Mouse (Mus musculus) gastrocnemius, postnatal 10 days (tissue): ENCODE data around the gene Trim12c. TPM values are rescaled to one million over a fixed set of nuclear protein-coding genes. Genes with fewer than 3 reads are reported as not detected.
"Not testable (repeated sequence)": the region's sequence is repeated elsewhere in the genome, so short reads cannot be mapped to it uniquely, and the experiment has no call there.

Experiments used
- DNase-seq: peaks from one replicate; pipeline ENCODE4 v3.0.0; 2021; ENCODE audit warnings: mixed read lengths
- long read RNA-seq, 2 experiments: library from polyadenylated mRNA; stranded (forward); transcript quantifications; one replicate each; pipeline ENCODE4 v2.0.0; 2021
- total RNA-seq, 2 experiments: library from RNA; stranded (reverse); gene quantifications; 2 replicates each; pipeline ENCODE4 v1.2.3; 2021

The Trim12c gene
- 1 to 10 TPM; 2.1 to 2.6 TPM for total RNA-seq
- long read RNA-seq, experiment 1, partial matches to known transcripts, result 0 of 1 reads
- long read RNA-seq, experiment 1, other reads (novel, unspliced or antisense), result 1 of 1 reads
- long read RNA-seq, experiment 2, partial matches to known transcripts, result 0 of 1 reads
- long read RNA-seq, experiment 2, other reads (novel, unspliced or antisense), result 1 of 1 reads

DNA sequence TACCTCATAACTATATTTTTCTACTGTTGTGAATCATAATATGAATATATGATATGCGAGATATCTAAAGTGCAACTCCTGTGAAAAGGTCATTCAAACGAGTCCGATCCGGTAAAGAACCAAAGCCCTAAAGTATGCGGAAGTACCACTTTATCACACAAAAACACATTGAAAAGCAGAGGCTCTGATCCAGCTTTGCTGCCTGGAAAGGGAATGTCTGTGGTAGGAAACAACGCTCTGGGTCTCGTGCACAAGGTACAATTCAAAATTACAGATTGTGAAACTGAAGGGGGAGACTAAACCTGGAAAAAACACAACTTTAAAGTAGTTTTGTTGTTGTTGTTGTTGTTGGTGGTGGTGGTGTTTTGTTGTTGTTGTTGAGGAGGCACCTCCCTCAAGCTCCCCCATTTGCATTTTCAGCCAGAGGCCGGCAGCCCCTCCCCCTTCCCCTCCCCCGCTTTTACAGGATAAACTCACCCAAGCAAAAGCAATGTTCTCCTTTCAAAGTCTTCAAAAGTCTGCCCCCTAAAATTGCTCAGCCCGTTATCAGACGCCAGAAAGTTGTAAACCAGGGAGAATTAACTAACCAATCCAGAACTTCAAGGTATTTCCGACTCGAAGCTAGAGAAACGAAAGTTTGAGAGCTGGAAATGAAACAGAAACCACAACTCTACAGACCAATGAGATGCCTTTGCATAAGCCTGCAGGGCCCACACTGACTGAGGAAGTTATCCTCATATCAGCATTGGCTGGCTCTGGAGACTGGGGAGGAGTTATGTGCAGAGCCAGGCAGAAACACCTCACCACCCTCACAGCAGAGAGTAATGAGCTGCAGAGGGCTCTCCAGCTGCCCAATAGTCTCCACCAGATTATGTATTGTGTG lies at the start of gene Trim12c:
Gene Trim12c (minus strand): TSS at position 646 of the 883 bp plus-strand sequence.
- peak; percentile 33 for DNase-seq

DNA sequence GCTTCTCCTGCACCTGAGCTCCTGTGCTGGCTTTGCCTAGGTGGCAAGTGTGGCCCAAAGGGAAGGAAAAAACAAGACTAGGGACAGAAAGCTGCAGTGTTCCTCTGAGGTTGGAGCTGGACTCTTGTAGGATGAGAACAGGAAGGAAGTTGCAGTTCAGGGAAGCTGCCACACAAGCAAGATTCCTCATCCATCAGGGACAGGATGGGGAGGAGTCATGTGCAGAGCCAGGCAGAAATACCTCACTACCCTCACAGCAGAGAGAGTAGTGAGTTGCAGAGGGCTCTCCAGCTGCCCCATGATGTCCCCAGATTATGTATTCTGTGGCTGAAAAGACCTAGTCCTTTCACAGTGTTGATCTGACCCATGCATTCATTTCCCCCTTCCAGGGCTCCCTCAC lies 48.0 kb upstream of the Trim12c start:
- no peak for DNase-seq

DNA sequence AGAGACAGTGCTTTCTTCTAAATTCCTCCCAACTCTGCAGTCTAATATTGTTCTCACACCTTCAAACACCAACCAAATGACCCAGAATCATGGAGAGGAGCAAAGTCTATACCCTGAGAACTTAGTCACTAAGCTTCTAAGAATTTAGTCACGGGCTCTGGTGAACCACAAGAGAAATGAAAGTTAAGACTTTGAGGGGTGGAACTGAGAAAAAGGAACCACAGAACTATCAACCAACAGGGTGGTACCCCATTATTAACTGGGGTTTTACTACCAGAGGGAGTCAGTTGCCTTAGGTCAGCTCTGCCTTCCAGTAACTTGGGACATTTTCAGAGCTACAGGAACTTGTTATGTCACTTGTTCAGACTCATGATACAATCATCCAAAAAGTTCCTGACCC lies 47.5 kb upstream of the Trim12c start, which contains the start of gene Trim30c:
Gene Trim30c (minus strand): TSS at position 140 of the 400 bp plus-strand sequence.
- no peak for DNase-seq

DNA sequence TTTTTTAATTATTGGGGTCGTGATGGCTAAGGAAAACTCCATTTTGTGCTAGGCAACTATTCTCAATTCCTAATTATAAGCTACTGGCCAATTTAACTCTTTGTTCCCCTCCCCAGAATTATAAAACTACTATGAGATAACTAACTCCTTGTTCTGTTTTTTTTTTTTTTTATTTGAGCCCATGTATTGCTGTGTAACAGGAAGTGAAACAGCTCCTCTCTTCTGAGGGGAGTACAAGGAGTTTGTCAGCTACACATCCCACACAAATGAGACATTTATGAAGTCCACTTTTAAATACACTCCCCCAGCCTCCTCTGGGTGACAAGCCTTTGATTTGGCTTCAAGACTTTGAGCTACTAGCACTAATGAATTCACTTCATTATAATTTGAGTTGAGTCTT lies 45.3 kb upstream of the Trim12c start:
- DNase-seq, result no peak

DNA sequence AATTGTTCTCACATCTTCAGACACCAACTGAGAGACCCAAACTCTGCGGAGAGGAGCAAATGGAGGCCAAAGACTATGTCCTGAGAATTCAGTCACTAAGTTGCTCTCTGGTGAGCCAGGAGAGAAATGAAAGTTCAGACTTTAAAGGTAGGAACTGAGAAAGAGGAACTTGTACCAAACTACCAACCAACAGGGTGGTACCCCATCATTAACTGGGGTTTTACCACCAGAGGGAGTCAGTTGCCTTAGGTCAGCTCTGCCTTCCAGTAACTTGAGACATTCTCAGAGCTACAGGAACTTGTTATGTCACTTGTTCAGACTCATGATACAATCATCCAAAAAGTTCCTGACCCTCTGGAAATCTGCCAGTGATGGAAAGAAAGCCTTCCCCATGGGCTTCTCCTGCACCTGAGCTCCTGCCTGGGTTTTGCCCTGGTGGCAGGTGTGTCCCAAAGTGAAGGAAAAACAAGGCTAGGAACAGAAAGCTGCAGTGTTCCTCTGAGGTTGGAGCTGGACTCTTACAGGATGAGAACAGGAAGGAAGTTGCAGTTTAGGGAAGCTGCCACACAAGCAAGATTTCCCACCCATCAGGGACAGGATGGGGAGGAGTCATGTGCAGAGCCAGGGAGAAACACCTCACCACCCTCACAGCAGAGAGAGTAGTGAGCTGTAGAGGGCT lies 16.7 kb upstream of the Trim12c start, which contains the start of gene Trim30b:
Gene Trim30b (minus strand): TSS at position 149 of the 679 bp plus-strand sequence.
- DNase-seq, result no peak

DNA sequence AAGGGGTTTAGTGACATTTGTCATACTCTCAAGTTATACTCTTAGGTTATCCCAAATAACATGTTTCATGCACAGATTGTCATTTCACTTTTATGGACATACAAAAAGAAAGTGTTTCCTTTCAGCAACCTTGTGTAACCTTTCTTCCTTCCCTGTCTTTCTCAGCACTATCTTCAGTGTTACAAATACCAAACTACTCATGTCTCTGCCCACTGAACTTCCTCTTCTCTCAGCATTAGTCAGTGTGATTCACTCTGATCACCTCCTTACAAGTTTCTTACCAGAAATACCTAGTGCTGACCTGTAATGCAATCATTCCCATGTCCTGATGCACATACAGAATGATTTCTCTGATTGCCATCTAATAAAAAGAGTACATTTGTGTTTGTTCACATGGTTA lies 13.2 kb upstream of the Trim12c start:
- DNase-seq, result no peak

DNA sequence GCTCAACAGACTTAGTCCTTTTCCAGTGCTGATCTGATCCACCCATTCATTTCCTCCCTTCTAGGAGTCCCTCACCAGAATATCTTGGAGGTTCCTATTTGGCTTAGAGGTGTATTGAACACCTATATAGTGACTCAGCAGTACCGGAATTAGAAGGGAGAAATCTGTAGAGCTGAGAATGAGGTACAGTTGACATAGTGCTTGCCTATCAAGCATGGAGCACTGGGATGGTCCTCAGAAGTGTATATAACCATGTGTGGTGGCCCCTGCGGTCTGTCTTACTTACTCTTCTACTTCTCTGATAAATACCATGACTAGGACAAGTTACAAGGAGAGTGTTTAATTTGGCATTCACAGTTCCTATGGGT lies 422 bp upstream of the Trim12c start:
- DNase-seq, result no peak

DNA sequence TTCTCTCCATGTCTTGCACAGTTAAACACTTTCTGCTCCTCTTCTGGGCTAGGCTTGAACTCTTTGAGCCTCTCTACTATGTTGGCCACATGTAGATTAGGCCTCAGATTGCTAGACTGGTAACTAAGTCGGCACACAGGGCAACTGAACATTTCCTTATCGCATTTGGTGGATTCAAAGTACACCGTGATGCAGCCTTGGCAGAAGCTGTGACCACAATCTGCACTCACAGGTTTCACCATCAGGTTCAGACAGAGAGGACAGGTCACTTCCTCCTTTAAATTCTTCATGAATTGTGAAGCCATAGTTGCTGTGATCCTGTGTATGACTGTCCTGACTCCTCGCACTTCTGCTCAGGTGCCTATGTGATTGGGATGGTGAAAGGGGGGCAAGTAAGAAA lies 5.1 kb downstream of the Trim12c start:
- DNase-seq, result not testable (repeated sequence)

DNA sequence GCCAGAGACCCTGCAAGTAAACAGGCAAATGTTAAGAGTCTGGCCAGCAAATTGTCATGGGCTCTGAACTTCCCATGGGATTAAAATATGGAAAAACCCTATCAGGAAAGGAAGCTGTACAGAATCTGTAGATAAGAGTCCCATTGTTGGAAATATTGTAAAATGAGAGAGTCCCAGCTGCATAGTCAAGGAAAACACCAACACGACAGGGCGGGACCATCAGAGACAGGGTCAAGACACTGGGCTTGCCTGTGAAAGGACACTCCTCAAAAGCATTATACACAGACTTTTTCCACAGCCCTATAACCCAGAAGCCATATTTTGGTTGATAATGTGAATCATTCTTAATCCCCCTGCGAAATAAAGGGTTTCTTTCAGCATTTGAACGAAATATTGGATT lies 12.4 kb downstream of the Trim12c start:
- not testable (repeated sequence) for DNase-seq

- DNase-seq, result not testable (repeated sequence)
Observed at GRCm38 (mm10) chr7:104335547-104335946, 17.6 kb downstream of the Trim12c start.

DNA sequence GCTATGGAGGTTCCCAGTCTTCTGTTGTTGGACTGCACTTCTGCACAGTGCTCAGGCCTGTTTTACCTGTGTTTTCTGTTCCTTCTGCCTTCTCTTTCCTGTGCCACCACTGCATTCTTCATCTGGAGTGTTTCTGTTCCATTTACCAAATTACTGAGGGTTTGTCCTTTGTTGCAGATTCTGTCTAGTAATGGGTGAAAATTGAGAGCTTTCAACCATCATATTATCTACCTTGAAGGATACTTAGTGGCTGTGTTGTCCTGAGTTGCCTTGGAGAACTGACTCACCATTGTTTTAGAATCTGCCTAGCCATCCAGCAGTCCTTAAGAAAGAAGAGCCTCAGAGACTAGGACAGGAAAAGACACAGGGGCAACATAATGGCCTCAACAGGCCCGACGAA lies 24.0 kb downstream of the Trim12c start, which contains the start of gene Trim34b:
Gene Trim34b (plus strand): TSS at position 301 of the 400 bp plus-strand sequence.
- DNase-seq, result not testable (repeated sequence)

GRCm38 (mm10) chr7:104322028-104322427 lies 31.1 kb downstream of the Trim12c start:
- DNase-seq, result no peak

DNA sequence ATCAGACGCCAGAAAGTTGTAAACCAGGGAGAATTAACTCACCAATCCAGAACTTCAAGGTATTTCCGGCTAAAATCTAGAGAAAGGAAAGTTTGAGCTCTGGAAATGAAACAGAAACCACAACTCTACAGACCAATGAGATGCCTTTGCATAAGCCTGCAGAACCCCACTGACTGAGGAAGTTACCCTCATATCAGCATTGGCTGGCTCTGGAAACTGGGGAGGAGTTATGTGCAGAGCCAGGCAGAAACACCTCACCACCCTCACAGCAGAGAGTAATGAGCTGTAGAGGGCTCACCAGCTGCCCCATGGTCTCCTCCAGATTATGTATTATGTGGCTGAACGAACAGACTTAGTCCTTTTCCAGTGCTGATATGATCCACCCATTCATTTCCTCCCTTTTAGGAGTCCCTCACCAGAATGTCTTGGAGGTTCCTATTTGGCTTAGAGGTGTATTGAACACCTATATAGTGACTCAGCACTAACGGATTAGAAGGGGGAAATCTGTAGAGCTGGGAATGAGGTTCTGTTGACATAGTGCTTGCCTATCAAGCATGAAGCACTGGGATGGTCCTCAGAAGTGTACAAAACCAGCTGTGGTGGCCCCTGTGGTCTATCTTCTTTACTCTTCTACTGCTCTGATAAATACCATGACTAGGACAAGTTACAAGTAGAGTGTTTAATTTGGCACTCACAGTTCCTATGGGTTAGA lies 37.6 kb downstream of the Trim12c start, which contains the start of gene Trim12a:
Gene Trim12a (minus strand): TSS at position 98 of the 712 bp plus-strand sequence.
- not testable (repeated sequence) for DNase-seq

- no peak for DNase-seq
Observed at GRCm38 (mm10) chr7:104314796-104315353, 38.3 kb downstream of the Trim12c start.

GRCm38 (mm10) chr7:104291638-104292400 lies 61.3 kb downstream of the Trim12c start:
- DNase-seq, result no peak

- no peak for DNase-seq
Observed at GRCm38 (mm10) chr7:104290641-104291040, 62.5 kb downstream of the Trim12c start.
